Mouse (Mus musculus): ENCODE data around the gene Ncoa6. TPM values are rescaled to one million over a fixed set of nuclear protein-coding genes. Genes with fewer than 3 reads are reported as not detected.

Gene Ncoa6
- 78.7 TPM for polyA plus RNA-seq (2014; fragmentation: Illumina TruSeq; extraction: RNeasy Lipid Tissue Mini Kit (QIAGEN cat#74804))

DNA sequence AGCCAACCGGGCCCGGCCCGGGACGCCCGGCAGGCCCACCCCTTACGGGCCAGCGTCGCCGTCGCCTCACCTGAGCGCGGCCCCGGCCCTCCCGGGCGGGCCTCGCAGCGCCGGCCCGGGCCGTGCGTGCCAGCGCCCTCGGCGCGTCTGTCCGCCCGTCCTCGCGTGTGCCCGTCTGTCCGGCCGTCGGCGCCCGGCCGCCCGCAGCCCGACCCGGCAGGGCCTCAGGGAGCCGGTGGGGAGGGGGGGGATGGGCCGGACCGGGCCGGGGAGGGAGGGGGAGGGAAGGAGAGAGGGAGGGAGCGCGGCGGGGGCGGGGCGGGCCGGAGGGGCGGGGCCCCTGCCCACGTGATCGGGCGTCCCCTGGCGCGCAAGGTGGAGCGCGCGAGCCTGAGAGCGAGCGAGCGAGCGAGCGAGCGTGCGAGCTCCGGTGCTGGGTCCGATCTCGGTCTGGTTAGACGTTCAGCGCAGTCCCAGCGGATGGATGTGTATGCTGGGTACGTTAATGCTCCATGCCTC is at the start of gene Ncoa6:
TSS of gene Ncoa6 (minus strand) at position 325 of the 519 bp plus-strand sequence.

DNA sequence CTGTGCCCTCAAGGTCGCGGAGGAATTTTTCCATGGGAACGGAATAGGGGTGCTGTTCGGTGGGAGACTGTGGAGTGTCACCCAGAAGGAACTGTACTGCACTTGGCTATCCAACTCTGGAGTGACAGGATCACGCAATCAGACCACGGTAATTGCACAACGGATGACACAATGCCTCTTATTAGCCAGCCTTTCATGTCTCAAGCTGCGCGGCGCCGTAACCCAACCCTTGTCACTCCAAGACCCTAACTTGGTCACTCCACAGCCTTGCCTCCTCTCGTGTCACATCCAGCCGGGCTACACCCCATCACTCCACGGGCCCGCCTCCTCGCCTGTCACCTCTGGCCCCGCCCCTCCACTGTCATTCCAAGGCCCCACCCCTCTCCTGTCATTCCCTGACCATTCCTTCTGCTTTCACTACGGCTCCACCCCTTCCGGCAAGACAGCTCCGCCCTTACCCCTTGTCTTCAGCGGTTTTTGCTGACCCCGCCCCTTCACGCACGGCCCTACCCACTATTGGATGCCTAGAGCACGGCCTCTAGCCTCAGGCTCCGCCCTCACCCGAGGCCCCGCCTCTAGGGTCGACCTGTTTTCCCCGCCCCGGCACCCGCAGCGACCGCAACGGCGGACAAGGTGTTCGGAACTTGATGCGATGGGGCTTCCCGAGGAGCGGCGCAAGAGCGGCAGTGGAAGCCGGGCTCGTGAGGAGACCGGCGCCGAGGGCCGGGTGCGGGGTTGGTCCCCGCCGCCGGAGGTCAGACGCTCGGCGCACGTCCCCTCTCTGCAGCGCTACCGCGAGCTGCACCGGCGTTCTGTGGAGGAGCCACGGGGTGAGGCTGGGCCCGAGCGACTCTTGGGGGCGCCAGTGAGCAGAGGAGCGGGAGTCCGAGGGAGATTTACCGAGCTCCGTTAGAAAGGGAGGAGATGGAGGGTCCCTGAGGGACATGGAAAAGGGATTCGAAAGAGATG is 44.0 kb upstream of the Ncoa6 start, which contains the start of the genes Acss2 and Ggt7:
TSS of gene Acss2 (plus strand) at position 494 of the 969 bp plus-strand sequence.
TSS of gene Ggt7 (minus strand) at position 783 of the 969 bp plus-strand sequence.

DNA sequence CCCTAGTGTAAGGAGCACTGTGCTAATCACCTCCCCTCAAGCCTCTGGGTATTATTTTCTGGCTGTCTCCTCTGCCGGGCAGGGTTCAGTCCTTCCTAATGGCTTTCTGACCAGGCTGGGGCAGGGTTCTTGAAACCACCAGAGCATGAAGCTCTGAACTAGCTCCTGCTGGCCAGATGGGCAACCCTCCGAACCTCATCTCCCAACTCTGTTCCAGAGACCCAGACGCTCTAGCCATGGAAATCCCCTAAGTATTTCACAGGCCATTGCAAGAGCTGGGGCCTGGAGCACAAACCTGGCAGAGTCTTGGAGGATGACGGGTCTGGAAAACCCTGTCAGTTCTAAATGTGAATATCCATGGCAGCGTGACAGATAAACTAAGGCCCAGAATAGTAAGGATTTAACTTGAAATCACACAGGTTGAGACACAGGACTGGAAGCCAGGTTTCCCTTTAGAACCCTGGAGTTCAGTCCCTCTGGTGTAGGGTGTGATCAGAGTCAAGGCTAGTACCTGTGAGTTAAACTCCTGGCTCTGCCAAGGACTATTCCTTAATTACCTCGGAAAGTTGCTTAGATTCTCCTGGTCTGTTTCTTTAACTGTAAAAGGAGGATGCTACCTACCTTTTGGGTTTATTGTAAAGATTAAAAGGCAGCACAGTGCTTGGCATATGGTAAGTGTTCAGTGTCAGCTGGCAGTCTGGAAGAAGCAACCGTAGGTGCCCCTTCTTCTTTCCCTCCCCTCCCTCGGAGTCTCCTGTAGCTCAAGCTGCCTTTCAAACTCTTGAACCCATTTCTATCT is 93.2 kb downstream of the Ncoa6 start, which contains the start of gene Trp53inp2:
TSS of gene Trp53inp2 (plus strand) at position 799 of the 799 bp plus-strand sequence.

DNA sequence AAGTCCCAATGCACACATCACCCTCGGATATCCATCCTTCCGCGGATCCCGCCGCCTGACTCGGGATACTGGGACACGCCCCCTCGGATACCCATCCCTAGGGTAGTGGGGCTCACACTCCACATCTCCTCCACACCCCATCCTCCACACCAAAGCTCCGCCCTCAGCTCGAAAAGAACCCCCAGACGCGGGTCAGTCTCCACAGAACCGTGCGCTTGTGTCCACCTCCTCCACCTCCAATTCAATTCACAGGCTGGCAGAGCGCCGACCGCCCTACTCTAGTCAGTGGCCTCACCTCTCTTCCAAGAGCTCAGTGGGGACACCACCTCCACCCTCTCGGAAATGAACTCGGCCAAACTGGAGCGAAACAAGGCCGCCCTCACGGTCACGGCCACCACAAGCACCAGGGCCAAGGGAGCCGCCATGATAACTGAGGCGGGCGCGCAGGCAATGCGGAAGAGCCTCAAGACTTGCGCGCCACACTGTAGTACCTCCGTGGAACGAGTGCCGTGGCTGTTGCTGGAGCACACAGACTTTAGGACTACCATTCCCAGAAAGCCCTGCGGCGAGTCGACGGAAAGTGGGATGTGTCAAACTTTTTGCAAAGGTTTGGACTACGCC is 116.6 kb downstream of the Ncoa6 start, which contains the start of gene Pigu:
TSS of gene Pigu (minus strand) at position 460 of the 621 bp plus-strand sequence.

Other genes with a start within 250 kb of the Ncoa6 start
- gene Dynlrb1, start 237.4 kb downstream of the Ncoa6 start, polyA plus RNA-seq (2014; fragmentation: Illumina TruSeq; extraction: RNeasy Lipid Tissue Mini Kit (QIAGEN cat#74804)), result 335 TPM
- gene Map1lc3a, start 197.6 kb downstream of the Ncoa6 start, polyA plus RNA-seq (2014; fragmentation: Illumina TruSeq; extraction: RNeasy Lipid Tissue Mini Kit (QIAGEN cat#74804)), result not detected
- gene Pigu, start 116.5 kb downstream of the Ncoa6 start, polyA plus RNA-seq (2014; fragmentation: Illumina TruSeq; extraction: RNeasy Lipid Tissue Mini Kit (QIAGEN cat#74804)), result 84.2 TPM
- 73.9 TPM for gene Trp53inp2, start 92.8 kb downstream of the Ncoa6 start, polyA plus RNA-seq (2014; fragmentation: Illumina TruSeq; extraction: RNeasy Lipid Tissue Mini Kit (QIAGEN cat#74804))
- gene Acss2, start 44.1 kb upstream of the Ncoa6 start, polyA plus RNA-seq (2014; fragmentation: Illumina TruSeq; extraction: RNeasy Lipid Tissue Mini Kit (QIAGEN cat#74804)), result 8.0 TPM
- not detected for gene Ggt7, start 44.3 kb upstream of the Ncoa6 start, polyA plus RNA-seq (2014; fragmentation: Illumina TruSeq; extraction: RNeasy Lipid Tissue Mini Kit (QIAGEN cat#74804))
- gene Gss, start 118.9 kb upstream of the Ncoa6 start, polyA plus RNA-seq (2014; fragmentation: Illumina TruSeq; extraction: RNeasy Lipid Tissue Mini Kit (QIAGEN cat#74804)), result 1.3 TPM
- not detected for gene Myh7b, start 137.3 kb upstream of the Ncoa6 start, polyA plus RNA-seq (2014; fragmentation: Illumina TruSeq; extraction: RNeasy Lipid Tissue Mini Kit (QIAGEN cat#74804))
- 133 TPM for gene Trpc4ap, start 218.5 kb upstream of the Ncoa6 start, polyA plus RNA-seq (2014; fragmentation: Illumina TruSeq; extraction: RNeasy Lipid Tissue Mini Kit (QIAGEN cat#74804))